Mouse (Mus musculus): ENCODE measurements at regions not wholly inside any gene's neighbourhood (a gene's known extent, or its start where the extent isn't known, plus 50 kb on each side); places are given as distances from the start of the nearest gene placed in this dataset.

- no peak overlapping the region for H3K27ac ChIP-seq
- H3K9me3 ChIP-seq, result no peaks in the 10 kb centered on the region
- WGBS, result 86% methylated on average over 22 of the region's 22 CpGs
- peaks cover 28% of the 10 kb centered on the region; the same call in 1 of the 2 replicates for H3K27me3 ChIP-seq (ENCODE audit: insufficient read depth, poor library complexity, severe bottlenecking)
- no peaks in the 10 kb centered on the region for H3K36me3 ChIP-seq
- no peak overlapping the region for H3K4me3 ChIP-seq
- H3K4me1 ChIP-seq, result peaks cover 32% of the 10 kb centered on the region
- no peak for DNase-seq (ENCODE audit: low spot score)
These were observed 274.1 kb downstream of the Rngtt start for GRCm38 (mm10) chr4:33583979-33584907.

- H3K27me3 ChIP-seq (ENCODE audit: insufficient read depth, poor library complexity, severe bottlenecking), result peaks cover 28% of the 10 kb centered on the region; the same call in 1 of the 2 replicates
- peaks cover 35% of the 10 kb centered on the region for H3K4me1 ChIP-seq
- 65% methylated on average over 6 of the region's 6 CpGs for WGBS
- H3K27ac ChIP-seq, result no peak overlapping the region
- no peak overlapping the region for H3K4me3 ChIP-seq
- DNase-seq (ENCODE audit: low spot score), result no peak
- H3K36me3 ChIP-seq, result no peaks in the 10 kb centered on the region
- no peaks in the 10 kb centered on the region for H3K9me3 ChIP-seq
These were observed 275.7 kb downstream of the Rngtt start for GRCm38 (mm10) chr4:33585821-33586220.

- Histone ChIP-seq H3K27ac (peak overlapping the region; percentile 70; the same call in 1 of the 2 replicates), H3K4me3 (peak overlapping the region; percentile 8; the same call in 1 of the 2 replicates)
- WGBS, result 53% methylated on average over 4 of the region's 4 CpGs
These were observed 276.1 kb downstream of the Rngtt start for GRCm38 (mm10) chr4:33586290-33586614.

GRCm38 (mm10) chr4:33586615-33587451 lies 276.7 kb downstream of the Rngtt start:
- Histone ChIP-seq H3K27ac (peak overlapping the region; percentile 70), H3K36me3 (no peaks in the 10 kb centered on the region), H3K9me3 (no peaks in the 10 kb centered on the region), H3K4me3 (peak overlapping the region; percentile 45), H3K4me1 (peaks cover 33% of the 10 kb centered on the region), H3K27me3 (ENCODE audit: insufficient read depth, poor library complexity, severe bottlenecking) (peaks cover 27% of the 10 kb centered on the region; the same call in 1 of the 2 replicates)
- no peak for DNase-seq (ENCODE audit: low spot score)
- WGBS, result 10% methylated on average over 15 of the region's 15 CpGs

More at GRCm38 (mm10) chr4:33586290-33586614, 276.1 kb downstream of the Rngtt start:
- Histone ChIP-seq H3K9me3 (no peaks in the 10 kb centered on the region), H3K36me3 (no peaks in the 10 kb centered on the region), H3K4me1 (peaks cover 35% of the 10 kb centered on the region), H3K27me3 (ENCODE audit: insufficient read depth, poor library complexity, severe bottlenecking) (peaks cover 28% of the 10 kb centered on the region; the same call in 1 of the 2 replicates)
- no peak for DNase-seq (ENCODE audit: low spot score)

- no peaks in the 10 kb centered on the region for H3K36me3 ChIP-seq
- peaks cover 20% of the 10 kb centered on the region; the same call in 1 of the 2 replicates for H3K27me3 ChIP-seq (ENCODE audit: insufficient read depth, poor library complexity, severe bottlenecking)
- no peak overlapping the region; the same call in 1 of the 2 replicates for H3K27ac ChIP-seq
- no peaks in the 10 kb centered on the region for H3K9me3 ChIP-seq
- peaks cover 30% of the 10 kb centered on the region for H3K4me1 ChIP-seq
- 39% methylated on average over 11 of the region's 11 CpGs for WGBS
- H3K4me3 ChIP-seq, result peak overlapping the region; percentile 45; the same call in 1 of the 2 replicates
- DNase-seq (ENCODE audit: low spot score), result peak; percentile 80
These were observed 277.6 kb downstream of the Rngtt start for GRCm38 (mm10) chr4:33587666-33588065.

- Histone ChIP-seq H3K27me3 (ENCODE audit: insufficient read depth, poor library complexity, severe bottlenecking) (peaks cover 16% of the 10 kb centered on the region; the same call in 1 of the 2 replicates), H3K4me3 (no peak overlapping the region), H3K4me1 (peaks cover 27% of the 10 kb centered on the region), H3K27ac (peak overlapping the region; percentile 7; the same call in 1 of the 2 replicates), H3K9me3 (no peaks in the 10 kb centered on the region), H3K36me3 (no peaks in the 10 kb centered on the region)
- DNase-seq (ENCODE audit: low spot score), result no peak
- WGBS, result 67% methylated on average over 5 of the region's 5 CpGs
These were observed 278.0 kb downstream of the Rngtt start for GRCm38 (mm10) chr4:33588127-33588526.

GRCm38 (mm10) chr4:33589207-33589606 lies 279.1 kb downstream of the Rngtt start:
- no peaks in the 10 kb centered on the region for H3K9me3 ChIP-seq
- peaks cover 6% of the 10 kb centered on the region; the same call in 1 of the 2 replicates for H3K27me3 ChIP-seq (ENCODE audit: insufficient read depth, poor library complexity, severe bottlenecking)
- 0 out of 2 replicates have a peak overlapping the region, but pooled peaks have one; percentile 27 for H3K4me3 ChIP-seq
- 14% methylated on average over 8 of the region's 8 CpGs for WGBS
- DNase-seq (ENCODE audit: low spot score), result no peak
- peaks cover 27% of the 10 kb centered on the region for H3K4me1 ChIP-seq
- H3K27ac ChIP-seq, result 0 out of 2 replicates have a peak overlapping the region, but pooled peaks have one; percentile 16
- H3K36me3 ChIP-seq, result no peaks in the 10 kb centered on the region

- no peaks in the 10 kb centered on the region for H3K4me1 ChIP-seq
- 52% methylated on average over 11 of the region's 11 CpGs for WGBS
- DNase-seq (ENCODE audit: low spot score), result no peak
- H3K36me3 ChIP-seq, result no peaks in the 10 kb centered on the region
- no peaks in the 10 kb centered on the region for H3K9me3 ChIP-seq
- H3K4me3 ChIP-seq, result no peak overlapping the region
- H3K27ac ChIP-seq, result no peak overlapping the region
- H3K27me3 ChIP-seq (ENCODE audit: insufficient read depth, poor library complexity, severe bottlenecking), result peaks cover 8% of the 10 kb centered on the region; the same call in 1 of the 2 replicates
These were observed 285.0 kb downstream of the Rngtt start for GRCm38 (mm10) chr4:33594997-33595657.

- Histone ChIP-seq H3K27me3 (ENCODE audit: insufficient read depth, poor library complexity, severe bottlenecking) (peaks cover 8% of the 10 kb centered on the region; the same call in 1 of the 2 replicates), H3K36me3 (no peaks in the 10 kb centered on the region), H3K4me1 (no peaks in the 10 kb centered on the region), H3K27ac (no peak overlapping the region), H3K4me3 (no peak overlapping the region), H3K9me3 (no peaks in the 10 kb centered on the region)
- WGBS, result 76% methylated on average over 9 of the region's 9 CpGs
- no peak for DNase-seq (ENCODE audit: low spot score)
These were observed 285.7 kb downstream of the Rngtt start for GRCm38 (mm10) chr4:33595763-33596162.

GRCm38 (mm10) chr4:33599966-33600365 lies 289.9 kb downstream of the Rngtt start:
- H3K4me1 ChIP-seq, result no peaks in the 10 kb centered on the region

GRCm38 (mm10) chr4:33600805-33601204 lies 290.7 kb downstream of the Rngtt start:
- Histone ChIP-seq H3K27me3 (ENCODE audit: insufficient read depth, poor library complexity, severe bottlenecking) (peaks cover 4% of the 10 kb centered on the region; the same call in 1 of the 2 replicates), H3K27ac (no peak overlapping the region), H3K4me1 (no peaks in the 10 kb centered on the region), H3K36me3 (no peaks in the 10 kb centered on the region), H3K9me3 (no peaks in the 10 kb centered on the region), H3K4me3 (no peak overlapping the region)
- DNase-seq (ENCODE audit: low spot score), result peak; percentile 53
- 57% methylated on average over 6 of the region's 6 CpGs for WGBS

More at GRCm38 (mm10) chr4:33599966-33600365, 289.9 kb downstream of the Rngtt start:
- DNase-seq (ENCODE audit: low spot score), result no peak
- no peak overlapping the region for H3K27ac ChIP-seq
- H3K36me3 ChIP-seq, result no peaks in the 10 kb centered on the region
- no peaks in the 10 kb centered on the region for H3K9me3 ChIP-seq
- 75% methylated on average over 1 of the region's 1 CpGs for WGBS
- H3K4me3 ChIP-seq, result no peak overlapping the region
- peaks cover 8% of the 10 kb centered on the region; the same call in 1 of the 2 replicates for H3K27me3 ChIP-seq (ENCODE audit: insufficient read depth, poor library complexity, severe bottlenecking)

GRCm38 (mm10) chr4:33604636-33605035 lies 294.5 kb downstream of the Rngtt start:
- 90% methylated on average over 5 of the region's 5 CpGs for WGBS
- peak; percentile 67 for DNase-seq (ENCODE audit: low spot score)
- Histone ChIP-seq H3K27ac (no peak overlapping the region), H3K4me3 (no peak overlapping the region), H3K4me1 (no peaks in the 10 kb centered on the region), H3K9me3 (no peaks in the 10 kb centered on the region), H3K36me3 (no peaks in the 10 kb centered on the region), H3K27me3 (ENCODE audit: insufficient read depth, poor library complexity, severe bottlenecking) (no peaks in the 10 kb centered on the region)

All from heart, embryonic 10.5 days (tissue).